In genomic region chr17:64170019-64170418, GRCm38 (mm10) we compare ENCODE assay signal across 13 mouse cellular contexts.
"Had no signal": no experiment of that assay in that cellular context is flagged by ENCODE, and none has a peak within 500 bp of the region (broad histone marks: within the 10 kb centered on the region; RNA-seq: fewer than 3 reads in every experiment).

No protein-coding gene starts in this region.

- H3K9ac ChIP-seq: limb, embryonic 13.5 days; liver, embryonic 14.5 days; midbrain, embryonic 12.5 days; neural tube, embryonic 15.5 days had no signal

- H3K4me1 ChIP-seq: limb, embryonic 13.5 days; midbrain, embryonic 12.5 days; neural tube, embryonic 15.5 days had no signal

- H3K27me3 ChIP-seq: limb, embryonic 13.5 days; midbrain, embryonic 12.5 days; neural tube, embryonic 15.5 days had no signal

- H3K36me3 ChIP-seq: limb, embryonic 13.5 days; midbrain, embryonic 12.5 days; neural tube, embryonic 15.5 days had no signal

- H3K27ac ChIP-seq: limb, embryonic 13.5 days; liver, embryonic 14.5 days; midbrain, embryonic 12.5 days; neural tube, embryonic 15.5 days; stomach, postnatal 0 days had no signal

- DNase-seq: kidney, adult 2 months; kidney, postnatal 36 days; layer of hippocampus, adult 9-11 months; layer of hippocampus, postnatal 36 days; lung, adult 2 months; lung, postnatal 10 days; thymus, postnatal 4 days had no signal

- H3K4me2 ChIP-seq: limb, embryonic 13.5 days; midbrain, embryonic 12.5 days; neural tube, embryonic 15.5 days had no signal

- H3K4me3 ChIP-seq: limb, embryonic 13.5 days; midbrain, embryonic 12.5 days; myocyte; neural tube, embryonic 15.5 days had no signal
